Mouse (Mus musculus) brain, embryonic 14.5 days (tissue): ENCODE results near the gene Zbtb25.

Experiments used
- CTCF ChIP-seq: fragments of 200-500 bp; IDR thresholded peaks from 2 replicates; pipeline ENCODE4 v1.5.1; 2012; ENCODE audit warnings: inconsistent platforms, mild to moderate bottlenecking, moderate library complexity, borderline replicate concordance; ENCODE audit not compliant: insufficient read depth, insufficient read length; ENCODE audit errors: extremely low read depth
- POLR2A ChIP-seq: fragments of 200-500 bp; IDR thresholded peaks from 2 replicates; pipeline ENCODE4 v1.6.1; 2012; ENCODE audit warnings: mild to moderate bottlenecking, inconsistent platforms, borderline replicate concordance; ENCODE audit not compliant: poor library complexity, insufficient read depth, insufficient read length, severe bottlenecking; ENCODE audit errors: extremely low read depth

DNA sequence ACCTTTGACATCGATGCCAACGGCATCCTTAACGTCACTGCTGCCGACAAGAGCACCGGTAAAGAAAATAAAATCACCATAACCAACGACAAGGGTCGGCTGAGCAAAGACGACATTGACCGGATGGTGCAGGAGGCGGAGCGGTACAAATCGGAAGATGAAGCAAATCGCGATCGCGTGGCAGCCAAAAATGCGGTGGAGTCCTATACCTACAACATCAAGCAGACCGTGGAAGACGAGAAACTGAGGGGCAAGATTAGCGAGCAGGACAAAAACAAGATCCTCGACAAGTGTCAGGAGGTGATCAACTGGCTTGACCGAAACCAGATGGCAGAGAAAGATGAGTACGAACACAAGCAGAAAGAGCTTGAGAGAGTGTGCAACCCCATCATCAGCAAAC is 36.6 kb upstream of the Zbtb25 start:
- TF ChIP-seq CTCF (no peak), POLR2A (no peak)
